Mouse (Mus musculus) ES-E14 (cell line): ENCODE data around the gene Dydc1.

Experiments used
- HCFC1 ChIP-seq: IDR thresholded peaks from 2 replicates; pipeline ENCODE4 v1.6.1; 2012; ENCODE audit warnings: low read length, inconsistent platforms, borderline replicate concordance; ENCODE audit not compliant: insufficient read depth
- MAFK ChIP-seq: IDR thresholded peaks from 2 replicates; pipeline ENCODE4 v1.6.1; 2014; ENCODE audit warnings: mild to moderate bottlenecking, low read depth, low read length, inconsistent platforms; ENCODE audit not compliant: insufficient read depth

- no peak for TF ChIP-seq HCFC1
- TF ChIP-seq MAFK, result no peak
Measured at GRCm38 (mm10) chr14:41090777-41091176, 18.1 kb downstream of the Dydc1 start.
